In the genomic region with DNA sequence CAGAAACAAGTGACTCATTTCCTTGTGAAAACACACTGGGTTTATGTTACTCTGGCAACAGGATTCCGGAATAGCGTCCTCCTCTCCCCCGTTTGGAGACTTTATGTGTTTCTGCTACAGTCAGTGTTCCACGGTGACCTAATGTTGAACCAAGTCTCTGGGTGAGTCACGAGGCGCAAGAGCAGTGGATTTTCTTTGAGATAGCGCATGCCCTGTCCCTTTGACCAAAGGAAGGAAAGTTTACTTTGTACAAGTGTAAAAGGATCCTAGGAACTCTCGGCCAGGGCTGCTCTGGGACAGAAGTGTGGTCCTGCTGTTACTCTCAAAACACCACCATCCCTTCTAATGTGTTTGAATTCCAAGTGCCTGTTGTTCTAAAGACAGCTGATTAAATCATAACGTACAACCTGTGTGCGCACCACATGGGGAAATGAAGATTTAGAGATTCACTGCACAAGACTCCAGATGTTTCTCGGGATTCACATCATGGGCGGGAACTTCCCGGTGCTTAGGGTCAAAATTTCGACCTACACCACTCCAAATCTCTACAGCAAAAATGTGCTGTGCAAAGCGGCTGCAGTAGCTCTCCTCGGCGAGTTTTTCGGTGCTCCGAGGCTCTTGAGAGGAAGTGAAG, we compare ENCODE assay signal across 8 mouse cellular contexts.
DNase-seq lines count a peak whose midpoint lies in the region; ATAC-seq lines count a peak whose summit lies in the region.

No protein-coding gene starts in this region.

- DNase-seq in R1 (ENCODE audit: low read depth, low spot score) (peak; percentile 27), liver (peak; percentile 11)
- DNase-seq in brain, adult 2 months (ENCODE audit: low read depth, low spot score): peak; percentile 55
- peak; percentile 68 for DNase-seq in gastrocnemius, postnatal 25 days
- DNase-seq in kidney, adult 18-20 months: peak; percentile 50
- peak; percentile 67 for DNase-seq in ovary, adult 18-20 months (ENCODE audit: low spot score)
- no peak for DNase-seq in cerebellum, postnatal 14 days

- ATAC-seq in CD4-positive, CD25-positive, alpha-beta regulatory T cell, adult 4 months: no peak

Comparison
In these comparisons a context has a peak if more than half of its experiments do, and no peak if none do; other contexts are left out.
1. DNase-seq: peak in R1 (single experiment), brain, adult 2 months (single experiment), gastrocnemius, postnatal 25 days (single experiment), kidney, adult 18-20 months (single experiment), liver (single experiment) and ovary, adult 18-20 months (single experiment); none in cerebellum, postnatal 14 days (0 of 2).